Mouse (Mus musculus): ENCODE results near the gene Nsrp1. TPM values are rescaled to one million over a fixed set of nuclear protein-coding genes. Genes with fewer than 3 reads are reported as not detected.
A peak's percentile ranks its signal among the peaks of the same experiment; 100 is the strongest.
"Not testable (repeated sequence)": the region's sequence is repeated elsewhere in the genome, so short reads cannot be mapped to it uniquely, and the experiment has no call there.

Nsrp1 gene
- polyA plus RNA-seq, 1 experiment from 2014 or later: 50.9 TPM

GRCm38 (mm10) chr11:77095206-77095605 is 17.0 kb upstream of the Nsrp1 start:
- H3K9me3 ChIP-seq (ENCODE audit: control insufficient read depth, low read length): no peaks in the 10 kb centered on the region
- H3K36me3 ChIP-seq (ENCODE audit: control insufficient read depth, insufficient read depth): no peaks in the 10 kb centered on the region
- H3K27ac ChIP-seq (ENCODE audit: low read length): no peak overlapping the region
- 41% methylated on average over 10 of the region's 10 CpGs for WGBS
- H3K27me3 ChIP-seq (replicated peaks; ENCODE audit: control insufficient read depth, insufficient read depth, low read length): peaks cover 4% of the 10 kb centered on the region; the same call in 1 of the 2 replicates
- H3K4me3 ChIP-seq (replicated peaks; ENCODE audit: low read length): no peak overlapping the region
- H3K4me2 ChIP-seq (ENCODE audit: low read length): no peak overlapping the region
- peaks cover 4% of the 10 kb centered on the region for H3K4me1 ChIP-seq (replicated peaks; ENCODE audit: control insufficient read depth, insufficient read depth, low read length)
- H3K9ac ChIP-seq (replicated peaks; ENCODE audit: low read depth, low read length): no peak overlapping the region
- no peak for ATAC-seq

- H3K4me1 ChIP-seq (replicated peaks; ENCODE audit: control insufficient read depth, insufficient read depth, low read length): peaks cover 3% of the 10 kb centered on the region
- no peak overlapping the region for H3K4me3 ChIP-seq (replicated peaks; ENCODE audit: low read length)
- H3K4me2 ChIP-seq (ENCODE audit: low read length): no peak overlapping the region
- H3K9ac ChIP-seq (replicated peaks; ENCODE audit: low read depth, low read length): no peak overlapping the region
- ATAC-seq: no peak
- WGBS: 74% methylated on average over 8 of the region's 8 CpGs
- peaks cover 3% of the 10 kb centered on the region; the same call in 1 of the 2 replicates for H3K27me3 ChIP-seq (replicated peaks; ENCODE audit: control insufficient read depth, insufficient read depth, low read length)
- H3K9me3 ChIP-seq (ENCODE audit: control insufficient read depth, low read length): no peaks in the 10 kb centered on the region
- H3K27ac ChIP-seq (ENCODE audit: low read length): no peak overlapping the region
- H3K36me3 ChIP-seq (ENCODE audit: control insufficient read depth, insufficient read depth): no peaks in the 10 kb centered on the region
Observed at GRCm38 (mm10) chr11:77094136-77094535, 15.9 kb upstream of the Nsrp1 start.

- ATAC-seq: no peak
- 1% methylated on average over 11 of the region's 11 CpGs for WGBS
- H3K9ac ChIP-seq (replicated peaks; ENCODE audit: low read depth, low read length): peak overlapping the region; percentile 48
- no peak overlapping the region for H3K27ac ChIP-seq (ENCODE audit: low read length)
- H3K27me3 ChIP-seq (replicated peaks; ENCODE audit: control insufficient read depth, insufficient read depth, low read length): 0 out of 2 replicates have a peak, but pooled peaks cover 2% of the 10 kb centered on the region
- H3K4me2 ChIP-seq (ENCODE audit: low read length): peak overlapping the region; percentile 48
- H3K9me3 ChIP-seq (ENCODE audit: control insufficient read depth, low read length): no peaks in the 10 kb centered on the region
- peak overlapping the region; percentile 29 for H3K4me3 ChIP-seq (replicated peaks; ENCODE audit: low read length)
- peaks cover 3% of the 10 kb centered on the region for H3K4me1 ChIP-seq (replicated peaks; ENCODE audit: control insufficient read depth, insufficient read depth, low read length)
- no peaks in the 10 kb centered on the region for H3K36me3 ChIP-seq (ENCODE audit: control insufficient read depth, insufficient read depth)
Observed at GRCm38 (mm10) chr11:77093208-77093607, 15.0 kb upstream of the Nsrp1 start.

DNA sequence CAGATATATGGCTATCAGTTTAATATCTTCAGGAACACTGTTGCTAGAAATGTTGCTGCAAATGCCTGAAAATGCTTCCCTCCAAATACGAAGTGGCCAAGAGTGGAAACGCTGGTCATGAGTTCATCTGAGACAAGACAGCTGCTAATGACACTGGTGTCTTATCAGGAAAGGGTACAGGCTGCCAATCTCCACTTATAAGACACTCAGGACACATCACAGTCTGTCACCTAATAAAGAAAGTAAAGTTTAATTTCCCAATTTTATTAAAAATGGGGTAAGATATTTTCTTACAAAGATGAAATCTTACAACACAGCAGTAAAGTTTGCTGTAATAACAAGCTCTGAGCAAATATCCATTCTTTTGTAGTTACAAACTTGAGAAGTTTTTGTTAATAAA is 10.9 kb upstream of the Nsrp1 start:
- Histone ChIP-seq H3K4me3 (replicated peaks; ENCODE audit: low read length) (no peak overlapping the region), H3K9ac (replicated peaks; ENCODE audit: low read depth, low read length) (no peak overlapping the region), H3K36me3 (ENCODE audit: control insufficient read depth, insufficient read depth) (no peaks in the 10 kb centered on the region), H3K4me2 (ENCODE audit: low read length) (no peak overlapping the region), H3K27me3 (replicated peaks; ENCODE audit: control insufficient read depth, insufficient read depth, low read length) (0 out of 2 replicates have a peak, but pooled peaks cover 2% of the 10 kb centered on the region), H3K9me3 (ENCODE audit: control insufficient read depth, low read length) (no peaks in the 10 kb centered on the region), H3K4me1 (replicated peaks; ENCODE audit: control insufficient read depth, insufficient read depth, low read length) (peaks cover 3% of the 10 kb centered on the region), H3K27ac (ENCODE audit: low read length) (no peak overlapping the region)
- ATAC-seq: no peak
- 82% methylated on average over 2 of the region's 2 CpGs for WGBS

GRCm38 (mm10) chr11:77087004-77087403 is 8.8 kb upstream of the Nsrp1 start:
- H3K4me1 ChIP-seq (replicated peaks; ENCODE audit: control insufficient read depth, insufficient read depth, low read length): no peaks in the 10 kb centered on the region
- no peak overlapping the region for H3K4me2 ChIP-seq (ENCODE audit: low read length)
- H3K9ac ChIP-seq (replicated peaks; ENCODE audit: low read depth, low read length): no peak overlapping the region
- no peak overlapping the region for H3K4me3 ChIP-seq (replicated peaks; ENCODE audit: low read length)
- H3K9me3 ChIP-seq (ENCODE audit: control insufficient read depth, low read length): no peaks in the 10 kb centered on the region
- no peaks in the 10 kb centered on the region for H3K27me3 ChIP-seq (replicated peaks; ENCODE audit: control insufficient read depth, insufficient read depth, low read length)
- WGBS: 90% methylated on average over 2 of the region's 2 CpGs
- no peaks in the 10 kb centered on the region for H3K36me3 ChIP-seq (ENCODE audit: control insufficient read depth, insufficient read depth)
- no peak overlapping the region for H3K27ac ChIP-seq (ENCODE audit: low read length)
- ATAC-seq: no peak

GRCm38 (mm10) chr11:77084001-77084682 is 5.9 kb upstream of the Nsrp1 start:
- no peak for ATAC-seq
- WGBS: 65% methylated on average over 5 of the region's 5 CpGs

DNA sequence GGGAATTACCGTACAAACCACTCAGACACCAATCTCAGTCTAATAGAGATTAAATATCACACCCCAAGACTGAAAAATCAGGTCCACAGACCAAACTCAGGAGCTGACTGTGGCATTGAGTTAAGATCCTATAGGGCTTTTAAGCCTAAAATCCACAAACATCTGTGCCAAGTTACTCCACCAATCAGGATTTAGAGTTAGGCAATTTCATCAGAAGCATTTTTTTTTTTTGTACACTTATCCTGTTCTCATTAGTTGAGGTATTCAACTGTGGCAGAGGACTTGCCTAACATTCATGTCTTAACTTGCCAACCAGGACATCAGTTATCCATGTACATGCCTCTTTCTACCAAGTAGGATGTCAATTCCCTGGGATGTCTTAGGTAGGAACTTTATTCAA is 1.1 kb upstream of the Nsrp1 start:
- Histone ChIP-seq H3K4me1 (replicated peaks; ENCODE audit: control insufficient read depth, insufficient read depth, low read length) (peaks cover 9% of the 10 kb centered on the region), H3K9me3 (ENCODE audit: control insufficient read depth, low read length) (no peaks in the 10 kb centered on the region), H3K9ac (replicated peaks; ENCODE audit: low read depth, low read length) (no peak overlapping the region), H3K4me2 (ENCODE audit: low read length) (no peak overlapping the region), H3K4me3 (replicated peaks; ENCODE audit: low read length) (no peak overlapping the region), H3K36me3 (ENCODE audit: control insufficient read depth, insufficient read depth) (no peaks in the 10 kb centered on the region; the same call in 1 of the 2 replicates), H3K27ac (ENCODE audit: low read length) (no peak overlapping the region), H3K27me3 (replicated peaks; ENCODE audit: control insufficient read depth, insufficient read depth, low read length) (peaks cover 9% of the 10 kb centered on the region)
- ATAC-seq: no peak
- 97% methylated on average over 1 of the region's 1 CpGs for WGBS

More at GRCm38 (mm10) chr11:77084001-77084682, 5.9 kb upstream of the Nsrp1 start:
- Histone ChIP-seq H3K27ac (ENCODE audit: low read length) (no peak overlapping the region), H3K9ac (replicated peaks; ENCODE audit: low read depth, low read length) (no peak overlapping the region), H3K36me3 (ENCODE audit: control insufficient read depth, insufficient read depth) (no peaks in the 10 kb centered on the region), H3K4me3 (replicated peaks; ENCODE audit: low read length) (no peak overlapping the region), H3K9me3 (ENCODE audit: control insufficient read depth, low read length) (no peaks in the 10 kb centered on the region), H3K4me2 (ENCODE audit: low read length) (no peak overlapping the region), H3K4me1 (replicated peaks; ENCODE audit: control insufficient read depth, insufficient read depth, low read length) (no peaks in the 10 kb centered on the region), H3K27me3 (replicated peaks; ENCODE audit: control insufficient read depth, insufficient read depth, low read length) (peaks cover 9% of the 10 kb centered on the region)

- H3K4me3 ChIP-seq (replicated peaks; ENCODE audit: low read length): peak overlapping the region; percentile 54
- WGBS: 5% methylated on average over 16 of the region's 16 CpGs
- ATAC-seq: no peak
Observed at GRCm38 (mm10) chr11:77077792-77078191, 443 bp downstream of the Nsrp1 start.

GRCm38 (mm10) chr11:77077331-77077730 is 904 bp downstream of the Nsrp1 start:
- 49% methylated on average over 4 of the region's 4 CpGs for WGBS
- peak overlapping the region; percentile 54 for H3K4me3 ChIP-seq (replicated peaks; ENCODE audit: low read length)
- not testable (repeated sequence) for H3K9me3 ChIP-seq (ENCODE audit: control insufficient read depth, low read length); H3K36me3 ChIP-seq (ENCODE audit: control insufficient read depth, insufficient read depth); ATAC-seq; H3K27ac ChIP-seq (ENCODE audit: low read length); H3K27me3 ChIP-seq (replicated peaks; ENCODE audit: control insufficient read depth, insufficient read depth, low read length); H3K4me1 ChIP-seq (replicated peaks; ENCODE audit: control insufficient read depth, insufficient read depth, low read length)
- H3K4me2 ChIP-seq (ENCODE audit: low read length): peak overlapping the region; percentile 87
- peak overlapping the region; percentile 90 for H3K9ac ChIP-seq (replicated peaks; ENCODE audit: low read depth, low read length)

More at GRCm38 (mm10) chr11:77077792-77078191, 443 bp downstream of the Nsrp1 start:
- H3K27ac ChIP-seq (ENCODE audit: low read length): peak overlapping the region; percentile 94
- peaks cover 2% of the 10 kb centered on the region; the same call in 1 of the 2 replicates for H3K36me3 ChIP-seq (ENCODE audit: control insufficient read depth, insufficient read depth)
- H3K9me3 ChIP-seq (ENCODE audit: control insufficient read depth, low read length): no peaks in the 10 kb centered on the region
- H3K4me2 ChIP-seq (ENCODE audit: low read length): peak overlapping the region; percentile 87
- H3K27me3 ChIP-seq (replicated peaks; ENCODE audit: control insufficient read depth, insufficient read depth, low read length): peaks cover 9% of the 10 kb centered on the region
- peaks cover 9% of the 10 kb centered on the region for H3K4me1 ChIP-seq (replicated peaks; ENCODE audit: control insufficient read depth, insufficient read depth, low read length)
- H3K9ac ChIP-seq (replicated peaks; ENCODE audit: low read depth, low read length): peak overlapping the region; percentile 90
